Mouse (Mus musculus) B cell, adult 2 months (primary cell): Measurements from ENCODE around the gene Ficd.

Source experiments
- DNase-seq, 2 experiments: peaks; one replicate each; pipeline ENCODE4 v3.0.0; 2022

Gene Ficd

GRCm38 (mm10) chr5:113731174-113731573 lies 4.4 kb upstream of the Ficd start:
- DNase-seq, result no peak

- peak; percentile 70 for DNase-seq
These were observed 3.4 kb upstream of the Ficd start for GRCm38 (mm10) chr5:113732182-113732581.

- no peak for DNase-seq
These were observed 1.2 kb upstream of the Ficd start for GRCm38 (mm10) chr5:113734376-113734775.

- no peak for DNase-seq
These were observed 619 bp upstream of the Ficd start for GRCm38 (mm10) chr5:113735023-113735344.

GRCm38 (mm10) chr5:113736113-113736502 lies 505 bp downstream of the Ficd start:
- no peak for DNase-seq

GRCm38 (mm10) chr5:113736522-113737164 lies 1.0 kb downstream of the Ficd start:
- DNase-seq, result no peak

GRCm38 (mm10) chr5:113737607-113738237 lies 2.1 kb downstream of the Ficd start:
- DNase-seq, result no peak

GRCm38 (mm10) chr5:113747629-113748028 lies 12.0 kb downstream of the Ficd start:
- no peak for DNase-seq

GRCm38 (mm10) chr5:113748556-113749331 lies 13.1 kb downstream of the Ficd start:
- DNase-seq, result no peak

- no peak for DNase-seq
These were observed 16.0 kb downstream of the Ficd start for GRCm38 (mm10) chr5:113751521-113752157.

GRCm38 (mm10) chr5:113755347-113756030 lies 19.9 kb downstream of the Ficd start:
- DNase-seq, result no peak

GRCm38 (mm10) chr5:113761585-113761984 lies 26.0 kb downstream of the Ficd start:
- DNase-seq, result no peak

GRCm38 (mm10) chr5:113764426-113764825 lies 28.8 kb downstream of the Ficd start:
- no peak for DNase-seq

- DNase-seq, result no peak
These were observed 30.3 kb downstream of the Ficd start for GRCm38 (mm10) chr5:113765641-113766526.

- no peak for DNase-seq
These were observed 33.2 kb downstream of the Ficd start for GRCm38 (mm10) chr5:113768806-113769205.

- peak; percentile 86 to 89 for DNase-seq
These were observed 35.9 kb downstream of the Ficd start for GRCm38 (mm10) chr5:113771213-113772162.

GRCm38 (mm10) chr5:113772450-113772895 lies 36.9 kb downstream of the Ficd start, which contains the start of the genes Sart3 and Iscu:
TSS of gene Sart3 (minus strand) at chr5:113772510.
TSS of gene Iscu (plus strand) at chr5:113772748.
- DNase-seq, result peak; percentile 98

- DNase-seq, result no peak
These were observed 37.4 kb downstream of the Ficd start for GRCm38 (mm10) chr5:113772905-113773519.

- DNase-seq, result peak; percentile 97
These were observed 38.1 kb downstream of the Ficd start for GRCm38 (mm10) chr5:113773664-113774063.

- peak in 1 of 2 experiments; percentile 4 for DNase-seq
These were observed 40.0 kb downstream of the Ficd start for GRCm38 (mm10) chr5:113775585-113775984.
